Mouse (Mus musculus) left cerebral cortex, adult 11 months (tissue): Measurements from ENCODE around the gene Gria2.
A peak's percentile ranks its signal among the peaks of the same experiment; 100 is the strongest.

Source experiments
- DNase-seq: peaks from one replicate; pipeline ENCODE4 v3.0.0; 2022; ENCODE audit warnings: low spot score

Gria2 gene

DNA sequence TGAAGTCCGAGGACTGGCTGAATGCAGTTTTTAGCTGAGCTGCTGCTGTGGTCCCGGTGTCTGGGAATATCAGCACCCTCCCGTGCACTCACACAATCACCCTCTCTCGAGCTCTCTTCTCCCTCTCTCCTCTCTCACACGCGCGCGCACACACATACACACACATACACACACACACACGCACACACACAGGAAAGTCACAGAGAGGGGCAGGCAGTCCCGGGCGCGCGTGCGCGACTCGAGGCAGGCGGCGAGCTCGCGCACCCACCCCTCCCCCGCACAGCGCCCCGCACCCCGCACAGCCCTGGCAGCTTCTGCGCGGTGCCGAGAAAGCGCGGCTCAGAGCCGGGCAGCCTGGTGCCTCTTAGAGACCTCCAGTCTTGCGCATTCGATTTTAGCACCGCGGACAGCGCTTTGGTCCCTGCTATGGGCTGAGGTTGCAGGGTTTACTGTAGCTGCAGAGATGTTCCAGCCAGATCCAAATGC, at the start of gene Gria2:
Gria2 (minus strand) TSS at position 240 of the 486 bp plus-strand sequence.
- DNase-seq, result peak; percentile 89

DNA sequence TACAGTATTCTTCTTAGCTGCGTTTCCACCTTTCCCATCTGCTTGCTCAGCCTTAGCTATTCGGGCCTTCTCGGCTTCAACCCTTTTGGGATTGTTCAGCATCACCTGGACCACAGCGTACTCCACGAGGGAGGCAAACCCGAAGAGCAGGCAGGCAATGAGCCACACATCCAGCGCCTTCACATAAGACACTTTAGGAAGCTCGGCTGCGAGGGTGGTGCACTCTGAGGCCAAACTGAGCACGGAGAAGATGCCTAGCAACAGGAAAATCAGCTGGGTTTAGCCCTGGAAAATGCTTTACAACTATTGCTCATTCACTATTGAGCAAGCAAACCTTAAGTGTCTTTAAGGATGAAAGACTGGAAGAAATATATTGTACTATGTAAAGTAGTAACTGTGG, 48.3 kb upstream of the Gria2 start:
- DNase-seq, result no peak

DNA sequence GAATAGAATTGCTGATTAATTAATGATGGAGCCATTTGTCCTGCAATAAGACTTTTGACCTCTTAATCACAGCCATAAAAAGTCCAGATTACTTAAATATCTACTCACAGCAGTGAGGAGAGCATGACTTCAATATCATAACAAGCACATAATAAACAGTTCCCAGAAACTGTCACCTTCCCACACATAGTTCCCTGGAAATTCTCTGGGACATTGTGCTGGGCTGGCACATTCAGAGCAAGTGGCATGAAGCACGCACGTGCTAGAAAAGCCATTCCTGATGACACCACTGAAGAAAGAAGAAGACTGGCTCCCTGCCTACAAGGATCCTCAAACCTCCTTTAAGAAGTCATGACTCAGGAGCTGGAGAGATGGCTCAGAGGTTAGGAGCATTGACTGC, 43.0 kb upstream of the Gria2 start:
- peak; percentile 9 for DNase-seq

DNA sequence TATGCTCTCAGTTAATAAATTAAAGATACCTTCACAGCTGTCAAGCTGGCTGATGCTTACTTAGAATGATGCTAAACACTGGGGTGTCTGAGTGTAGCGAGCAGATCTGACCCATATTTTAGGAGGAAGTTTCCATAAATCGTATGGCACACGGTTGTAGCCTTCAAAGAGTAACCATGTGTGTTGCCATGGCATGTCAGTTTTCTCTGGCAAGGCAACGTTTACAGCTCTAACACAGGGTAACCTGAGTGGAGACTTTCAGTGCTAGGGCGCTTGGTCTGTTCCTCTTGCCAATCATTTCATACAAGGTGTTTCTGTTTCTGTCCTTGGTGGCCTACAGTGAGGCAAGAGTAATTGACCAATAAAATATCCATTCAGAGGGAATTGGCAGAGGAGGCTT, 37.2 kb upstream of the Gria2 start:
- DNase-seq, result no peak

DNA sequence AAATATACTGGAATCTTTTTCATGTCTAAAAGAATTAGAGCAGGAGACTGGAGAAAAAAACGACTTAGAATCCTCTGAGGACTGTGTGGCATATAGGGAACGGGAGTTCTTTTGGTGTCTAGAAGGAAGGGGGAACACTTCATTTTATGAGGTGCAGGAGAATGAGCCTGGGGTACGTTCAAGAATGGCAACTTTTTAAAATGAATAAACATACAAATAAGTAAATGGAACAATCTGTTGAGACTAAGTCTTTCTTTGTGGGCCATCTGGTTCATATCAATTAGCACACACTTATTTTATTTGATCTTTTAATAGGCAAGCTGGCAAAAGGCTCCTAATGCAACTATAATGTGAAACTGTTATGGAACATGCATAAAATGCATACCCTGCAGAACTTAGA, 34.9 kb upstream of the Gria2 start:
- DNase-seq, result no peak

DNA sequence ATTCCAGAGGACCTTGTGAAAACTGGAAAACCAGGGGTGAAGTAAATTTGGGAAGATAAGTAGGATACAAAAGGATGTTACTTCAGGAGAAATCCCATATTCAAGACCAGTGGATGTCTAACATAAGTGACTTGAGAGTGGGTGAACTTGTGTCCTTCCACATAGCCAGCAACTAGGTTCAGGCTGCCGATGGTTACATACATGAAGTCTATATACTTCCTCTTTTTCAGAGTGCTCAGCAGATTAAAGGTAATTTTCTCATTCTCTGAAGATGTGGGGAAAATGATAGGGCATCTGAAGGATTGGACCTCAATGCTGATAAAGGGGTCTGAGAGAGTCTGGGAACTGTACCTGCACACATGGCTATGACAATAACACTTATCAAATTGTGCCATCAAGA, 21.3 kb upstream of the Gria2 start:
- DNase-seq, result no peak

DNA sequence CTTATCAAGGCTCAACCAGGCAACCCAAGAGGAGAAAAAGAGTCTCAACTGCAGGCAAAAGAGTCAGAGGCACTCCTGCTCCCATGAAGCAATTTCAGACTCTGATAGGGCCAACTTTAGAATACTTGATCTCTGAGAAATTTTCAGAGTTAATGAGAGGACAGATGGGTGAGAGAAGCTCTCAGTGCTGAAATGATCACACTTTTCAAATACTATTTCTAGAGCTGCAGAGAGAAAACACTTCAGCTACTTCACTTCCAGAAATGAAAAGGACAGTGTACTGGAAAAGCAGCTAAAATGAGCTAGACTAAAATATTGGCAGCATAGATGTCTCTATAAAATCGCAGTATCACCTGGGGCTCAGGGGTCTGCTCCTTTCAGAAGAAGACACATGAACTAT, 16.0 kb upstream of the Gria2 start:
- DNase-seq, result no peak

DNA sequence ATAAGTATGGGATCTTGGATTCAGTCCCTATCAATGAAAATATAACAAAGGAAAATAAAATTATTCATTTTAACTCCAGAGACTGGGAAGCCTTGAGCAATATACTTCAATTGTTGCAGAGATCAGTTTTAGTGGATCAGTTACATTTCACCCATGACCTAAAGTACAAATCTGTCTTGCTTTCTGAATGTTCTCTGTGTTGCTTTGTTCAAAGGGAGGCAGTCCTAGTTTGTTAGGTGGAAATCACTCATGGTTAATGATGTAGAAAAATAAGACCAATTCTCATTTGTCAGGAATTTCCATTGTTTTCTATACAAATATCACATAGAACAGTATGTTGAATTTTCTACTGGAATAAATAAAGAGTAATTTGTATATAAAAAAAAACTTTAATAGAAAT, 11.1 kb upstream of the Gria2 start:
- DNase-seq, result no peak

DNA sequence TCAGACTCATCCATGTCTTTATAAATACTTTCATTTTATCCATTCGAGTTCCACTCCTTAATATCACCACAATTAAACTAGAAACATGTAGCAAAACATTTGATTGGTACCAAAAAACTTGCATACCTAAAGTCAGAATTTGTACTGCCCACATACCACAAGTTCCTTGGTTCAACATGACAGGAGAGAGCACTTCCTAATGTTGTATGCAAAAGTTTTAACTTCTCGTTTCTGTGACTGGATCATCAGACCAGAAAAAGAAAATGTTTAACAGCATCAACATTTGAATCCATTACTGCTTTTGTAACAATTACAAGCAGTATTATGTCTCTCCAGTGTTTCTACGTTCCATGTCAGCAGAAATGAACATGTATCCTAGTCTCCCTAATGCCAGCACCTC, 9.6 kb upstream of the Gria2 start:
- DNase-seq, result no peak

DNA sequence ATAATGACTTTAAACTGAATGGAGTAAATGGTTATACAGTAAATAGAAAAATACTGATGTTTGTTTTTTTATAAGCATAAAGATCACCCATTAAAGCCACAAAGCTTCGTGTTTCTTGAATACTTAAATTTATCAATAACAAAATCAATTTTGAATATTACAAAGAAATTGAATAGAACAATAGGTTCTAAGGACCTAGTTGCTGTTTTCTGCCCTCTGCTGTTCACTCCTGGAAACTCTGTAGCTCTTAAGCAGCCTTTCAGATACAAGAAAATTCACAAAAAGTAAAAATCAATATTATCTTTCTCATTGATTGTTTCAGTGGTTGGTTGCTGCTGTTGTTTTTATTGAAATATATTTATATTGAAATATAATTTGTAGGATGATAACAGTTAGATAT, 2.7 kb upstream of the Gria2 start:
- DNase-seq, result no peak

DNA sequence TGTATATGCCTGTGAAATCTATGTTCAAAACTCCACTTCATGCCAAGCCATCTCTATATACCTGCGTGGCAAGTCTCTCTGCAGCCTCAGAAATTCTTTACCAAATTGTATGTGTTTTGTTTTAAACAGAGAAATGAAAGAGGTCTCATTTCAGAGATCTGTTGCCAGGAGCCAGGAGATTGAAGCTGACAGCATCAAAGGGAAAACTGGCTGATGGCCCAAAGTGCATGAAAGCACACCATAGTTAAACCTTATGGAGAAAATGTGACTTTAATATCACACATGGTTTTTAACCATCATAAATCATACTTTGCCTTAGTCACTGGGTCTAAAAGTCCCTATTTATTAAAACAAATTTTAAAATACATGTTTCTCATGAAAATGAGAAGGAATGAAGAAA, 1.2 kb upstream of the Gria2 start:
- DNase-seq, result no peak

DNA sequence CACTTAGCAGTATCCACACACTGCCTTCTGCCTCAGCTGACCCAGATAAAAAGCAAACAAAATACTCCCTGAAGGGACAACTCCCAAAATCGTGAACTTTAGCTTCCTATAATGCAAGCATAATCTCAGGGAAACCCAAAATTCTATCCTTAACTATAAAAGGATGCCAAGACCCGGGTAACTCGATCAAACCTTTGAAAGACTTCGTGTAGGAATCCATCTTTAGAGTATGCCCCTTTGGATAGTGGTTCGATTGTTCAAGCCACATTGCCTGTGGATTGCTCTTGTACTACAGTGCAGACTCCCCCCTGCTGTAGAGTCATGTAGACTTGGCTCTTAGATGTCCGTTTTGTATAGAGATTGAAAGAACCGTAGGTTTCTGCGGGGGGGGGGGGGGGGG, 576 bp upstream of the Gria2 start:
- no peak for DNase-seq

DNA sequence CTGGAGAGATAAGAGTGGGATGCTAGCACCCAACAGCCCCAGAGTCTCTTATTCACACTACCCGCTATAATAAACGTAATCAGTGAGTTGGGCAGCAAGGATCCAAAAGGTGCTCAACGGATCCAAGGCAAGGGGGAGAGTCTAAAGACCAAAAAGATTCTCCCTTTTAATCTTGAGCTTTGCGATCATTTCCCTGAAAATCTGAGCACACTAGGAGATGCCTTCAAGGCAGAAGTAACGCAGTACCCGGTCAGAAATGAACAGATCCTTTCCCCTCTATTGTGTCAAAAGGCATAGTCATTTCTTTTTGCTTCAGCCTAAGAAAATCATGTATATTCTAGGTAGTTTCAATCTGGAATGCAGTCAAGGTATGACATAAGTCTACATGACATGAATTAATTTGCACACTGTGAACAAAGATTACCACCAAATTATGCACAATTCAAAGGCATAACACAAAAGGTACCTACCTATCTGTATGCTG, 766 bp downstream of the Gria2 start:
- no peak for DNase-seq

DNA sequence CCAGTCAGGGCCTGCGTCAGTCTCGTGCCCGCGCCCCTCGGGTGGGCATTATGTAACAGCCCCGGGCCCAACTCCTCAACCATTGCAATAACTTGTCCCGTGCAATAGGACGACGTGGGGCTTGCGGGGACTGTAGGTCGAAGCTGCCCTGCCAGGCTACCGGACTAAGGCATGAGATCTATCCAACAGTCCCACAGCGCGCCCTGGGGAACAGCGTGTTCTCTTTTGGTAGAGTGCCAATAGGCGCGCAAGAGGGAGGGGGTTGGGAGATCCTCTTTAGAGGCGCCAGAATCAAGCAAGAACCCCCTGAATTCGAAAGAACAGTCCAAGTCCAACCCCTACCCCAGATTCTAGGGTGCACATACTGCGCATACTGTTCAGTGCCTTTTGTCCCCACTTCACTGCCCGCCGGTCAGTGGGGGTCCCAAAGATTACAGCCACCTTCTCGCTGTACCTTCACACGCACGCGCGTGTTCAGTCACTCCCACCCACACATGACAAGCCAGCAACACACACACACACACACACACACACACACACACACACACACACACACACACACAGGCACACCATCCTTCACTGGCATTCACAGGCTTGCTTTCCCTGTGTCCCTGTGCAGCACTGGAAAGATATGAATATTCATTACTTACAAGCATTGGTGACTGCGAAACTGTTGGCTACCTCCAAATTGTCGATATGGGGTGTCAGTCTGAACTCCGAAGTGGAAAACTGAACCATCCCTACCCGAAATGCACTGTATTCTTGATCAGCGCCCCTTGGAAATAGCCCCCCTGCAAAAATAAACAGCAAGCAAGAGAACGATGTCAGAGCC, 1.4 kb downstream of the Gria2 start:
- peak; percentile 67 for DNase-seq

DNA sequence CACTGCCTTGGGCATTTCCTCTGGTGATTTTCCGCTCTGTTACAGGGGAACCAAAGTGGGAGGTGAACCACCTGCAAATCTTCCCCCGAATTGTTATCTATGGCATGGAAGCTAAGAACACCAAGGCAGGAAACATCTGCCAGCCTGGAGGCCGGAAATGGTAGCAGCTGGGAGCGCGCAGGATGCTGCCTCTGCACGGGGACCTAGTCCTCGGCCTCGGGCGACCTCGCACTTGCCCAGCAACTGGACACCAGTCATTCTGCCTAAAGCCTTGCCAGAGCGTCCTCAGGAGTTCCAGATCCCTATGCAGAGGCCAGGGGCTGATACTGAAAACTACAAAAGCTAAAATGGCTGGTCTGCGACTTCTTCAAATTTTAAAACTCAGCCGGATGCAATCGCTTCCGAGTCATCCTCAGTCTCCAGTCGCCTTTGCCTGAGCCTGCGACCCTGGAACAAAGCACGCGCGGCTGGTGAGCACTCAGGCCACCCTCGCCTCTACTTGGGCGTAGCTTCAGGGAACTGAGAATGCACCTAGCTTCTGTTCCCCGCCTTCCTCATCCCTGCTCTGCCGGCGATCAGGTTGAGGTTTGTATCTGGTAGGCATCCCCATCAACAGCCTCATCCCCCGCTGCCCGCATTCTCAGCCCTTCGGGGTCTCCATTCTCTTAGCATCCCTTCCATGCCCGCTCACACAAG, 2.2 kb downstream of the Gria2 start:
- DNase-seq, result no peak

DNA sequence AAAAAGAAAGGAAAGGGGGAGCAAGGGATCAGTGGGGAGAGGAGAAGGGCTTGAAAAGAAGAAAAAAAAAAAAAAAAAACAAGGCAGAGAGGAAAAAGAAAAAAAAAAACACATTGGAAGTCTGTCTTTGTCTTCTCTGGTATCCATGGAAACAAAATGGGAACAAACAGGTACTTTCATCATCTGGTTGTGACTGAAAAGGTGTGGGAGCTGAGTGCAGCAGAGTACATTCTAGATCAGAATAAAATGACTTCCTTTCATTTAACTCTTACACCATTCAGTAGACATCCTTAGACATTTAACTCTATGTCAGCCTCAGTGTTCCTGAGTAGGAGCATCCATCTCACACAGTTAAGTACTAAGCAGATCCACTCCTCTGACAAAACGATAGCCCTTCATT, 4.7 kb downstream of the Gria2 start:
- DNase-seq, result no peak

DNA sequence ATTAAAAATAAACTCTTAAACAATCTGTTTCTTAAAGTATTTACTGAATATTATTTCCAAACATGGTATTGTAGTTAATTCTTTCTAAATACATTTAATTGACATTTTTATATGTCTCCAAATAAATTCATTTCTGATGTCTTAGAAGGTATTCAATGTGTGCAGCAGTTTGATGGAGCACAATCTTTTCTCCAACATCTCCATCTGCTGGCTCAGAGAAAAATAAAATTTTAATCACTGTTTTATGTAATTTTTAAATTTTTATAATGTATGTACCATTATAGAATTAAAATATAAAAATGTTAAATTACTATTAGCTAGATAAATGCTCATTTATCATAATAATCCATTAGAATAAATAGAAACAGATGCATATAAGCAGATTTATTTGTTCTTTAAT, 5.9 kb downstream of the Gria2 start:
- no peak for DNase-seq

DNA sequence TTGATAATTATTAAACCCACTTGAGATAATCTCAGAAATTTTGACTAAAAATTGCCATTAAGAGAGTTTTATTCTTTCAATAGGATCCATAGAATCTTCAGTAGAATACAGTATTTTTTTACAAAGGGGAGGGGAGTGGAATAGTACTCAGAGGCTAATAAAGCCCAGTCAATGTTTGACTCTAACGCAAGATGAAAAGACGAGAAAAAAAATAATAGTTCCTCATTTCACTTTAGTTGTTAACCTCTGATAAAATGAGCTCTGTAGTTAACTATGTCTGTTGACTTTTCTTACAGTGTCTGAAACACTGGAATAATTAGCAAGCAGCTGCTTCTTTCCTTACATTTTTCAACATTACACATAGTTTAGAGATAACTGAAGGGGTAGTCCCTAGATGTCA, 7.4 kb downstream of the Gria2 start:
- no peak for DNase-seq

DNA sequence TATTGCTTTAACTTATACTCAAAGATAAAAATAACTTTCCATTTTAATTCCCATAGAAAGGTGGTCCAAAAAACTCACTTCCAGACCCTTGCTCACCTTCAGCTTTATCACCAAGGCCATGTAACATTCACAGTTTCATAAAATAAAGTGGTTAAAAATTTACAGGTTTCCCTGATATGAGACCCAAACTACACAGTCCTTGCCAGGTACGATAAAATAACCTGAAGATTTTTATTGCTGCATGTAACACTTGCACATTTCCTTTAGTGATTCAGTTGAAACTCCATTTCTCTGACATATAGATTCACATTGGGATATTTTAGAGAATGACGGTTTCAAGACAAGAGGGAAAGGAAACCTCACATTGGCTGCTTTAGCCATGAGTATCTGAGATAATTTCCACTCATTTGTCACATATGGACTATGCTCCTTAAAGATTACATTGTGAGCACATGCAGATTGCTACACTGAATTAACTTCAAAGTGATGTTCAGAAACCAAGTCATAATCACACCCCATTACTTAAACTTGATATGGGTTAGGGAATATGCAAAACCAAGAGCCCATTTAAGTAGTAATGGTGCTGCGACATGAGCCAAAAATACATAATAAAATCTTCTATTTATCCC, 15.4 kb downstream of the Gria2 start:
- no peak for DNase-seq

DNA sequence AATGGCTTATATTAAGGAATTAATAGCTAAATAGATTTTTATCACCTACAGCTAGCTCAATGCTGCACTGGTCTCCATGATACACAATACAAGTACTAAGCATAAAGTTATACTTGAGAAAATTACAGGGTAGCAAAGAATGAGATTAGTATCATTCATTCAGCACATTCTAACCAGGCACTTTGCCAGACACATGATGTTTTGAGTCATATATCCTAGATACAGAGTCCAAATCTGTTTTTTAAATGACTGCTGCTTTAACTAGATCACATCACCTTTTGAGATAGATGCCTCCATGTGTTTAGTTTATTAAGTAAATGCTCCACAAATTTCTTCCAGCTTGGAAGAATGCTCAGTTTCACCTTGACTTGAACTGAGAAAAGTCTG, 21.5 kb downstream of the Gria2 start:
- DNase-seq, result no peak

DNA sequence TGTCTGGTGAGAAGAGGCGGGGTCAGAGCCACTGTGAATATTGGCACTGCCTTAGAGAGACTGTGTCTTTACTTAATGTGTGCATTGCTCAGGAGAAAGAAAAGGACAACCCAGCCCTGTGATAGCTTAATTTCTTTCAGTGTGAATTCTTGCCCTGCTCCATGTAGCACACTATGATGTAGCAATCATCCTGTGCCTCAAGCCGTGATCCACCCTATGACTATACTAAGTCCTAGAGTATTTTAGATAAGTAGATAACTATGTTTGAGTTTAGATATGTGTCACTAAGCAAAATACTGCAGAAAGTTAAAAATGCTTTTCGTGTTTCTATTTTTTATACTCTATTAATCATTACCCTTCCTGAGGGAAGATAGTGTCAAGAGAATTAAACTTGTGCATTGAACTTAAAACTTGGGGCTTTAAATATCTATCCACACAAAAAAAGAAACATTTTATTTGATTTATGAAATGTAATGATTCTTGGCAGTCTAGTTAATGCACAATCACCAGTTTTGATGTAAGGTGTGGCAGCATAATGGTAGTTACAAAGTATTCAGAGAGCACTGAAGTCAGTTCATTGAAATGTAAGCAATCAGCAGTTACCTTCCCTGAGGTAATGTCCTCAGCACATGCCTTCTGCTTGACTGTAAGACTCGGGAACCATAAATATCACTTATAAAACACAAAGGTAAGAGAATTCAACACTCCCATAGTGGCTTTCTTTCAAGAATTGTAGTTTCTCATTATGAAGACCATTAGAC, 22.1 kb downstream of the Gria2 start:
- DNase-seq, result no peak

DNA sequence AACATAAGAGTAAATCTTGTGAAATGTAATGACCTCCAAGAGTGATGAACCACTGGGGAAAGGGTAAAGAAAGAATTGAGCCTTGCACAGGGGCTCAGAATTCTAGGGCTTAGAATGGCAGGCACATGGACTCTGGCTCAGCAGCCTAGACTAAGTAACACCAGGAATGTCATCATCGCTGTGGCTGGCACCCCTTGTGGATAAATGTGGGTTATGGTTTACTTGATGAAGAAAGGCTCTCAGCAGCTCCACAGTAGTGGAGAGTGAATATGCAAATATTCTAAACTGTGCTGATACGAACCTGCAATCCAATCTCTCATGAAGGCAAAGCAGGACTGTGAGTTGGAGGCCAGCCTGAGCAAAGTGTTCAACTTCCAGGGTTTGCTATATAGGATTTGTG, 26.0 kb downstream of the Gria2 start:
- DNase-seq, result no peak
